Mouse (Mus musculus): ENCODE results near the gene Myrfl.

DNA sequence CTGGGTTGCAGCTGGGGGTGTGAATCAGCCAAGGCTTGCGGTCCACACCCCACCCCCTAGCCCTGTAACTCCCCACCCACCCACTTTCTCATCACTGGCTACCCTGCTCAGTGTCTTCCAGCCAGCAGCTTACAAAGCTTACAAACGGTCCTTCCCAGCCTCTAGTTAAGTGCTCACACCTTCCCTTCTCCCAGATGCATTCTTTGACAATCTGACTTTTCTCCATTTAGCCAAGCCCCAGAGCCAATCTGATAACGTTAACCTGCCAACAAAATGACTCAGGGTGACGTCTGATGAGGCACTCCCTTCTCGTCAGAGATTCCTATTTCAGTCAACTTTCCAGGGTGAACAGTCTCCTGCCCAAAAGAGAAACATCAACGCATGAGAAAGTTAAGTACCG, 163.1 kb downstream of the Myrfl start:
- TF ChIP-seq POLR2A (IDR thresholded peaks at IDR 0.05; ENCODE audit: borderline replicate concordance, extremely low read depth, low read depth, low read length) (no peak), CTCF (IDR thresholded peaks at IDR 0.05; ENCODE audit: insufficient read depth, low read length) (no peak)

All from lung, adult 2 months (tissue).